Mouse (Mus musculus): ENCODE measurements around the gene Jmjd4.

Jmjd4 gene

GRCm38 (mm10) chr11:59449741-59450229 lies at the start of gene Jmjd4:
Gene Jmjd4, plus strand, starts transcription at chr11:59450045.
- peak; percentile 85 for DNase-seq (ENCODE audit: low read depth, low spot score)

- no peak for DNase-seq (ENCODE audit: low read depth, low spot score)
Measured at GRCm38 (mm10) chr11:59400876-59401275, 49.0 kb upstream of the Jmjd4 start.

GRCm38 (mm10) chr11:59405761-59406160 lies 44.1 kb upstream of the Jmjd4 start:
- no peak for DNase-seq (ENCODE audit: low read depth, low spot score)

- DNase-seq (ENCODE audit: low read depth, low spot score): no peak
Measured at GRCm38 (mm10) chr11:59410851-59411250, 39.0 kb upstream of the Jmjd4 start.

- DNase-seq (ENCODE audit: low read depth, low spot score): no peak
Measured at GRCm38 (mm10) chr11:59412058-59412457, 37.8 kb upstream of the Jmjd4 start.

- DNase-seq (ENCODE audit: low read depth, low spot score): no peak
Measured at GRCm38 (mm10) chr11:59412999-59413863, 36.6 kb upstream of the Jmjd4 start.

GRCm38 (mm10) chr11:59418708-59419107 lies 31.1 kb upstream of the Jmjd4 start:
- DNase-seq (ENCODE audit: low read depth, low spot score): no peak

GRCm38 (mm10) chr11:59421436-59421835 lies 28.4 kb upstream of the Jmjd4 start:
- no peak for DNase-seq (ENCODE audit: low read depth, low spot score)

GRCm38 (mm10) chr11:59421967-59422366 lies 27.9 kb upstream of the Jmjd4 start:
- no peak for DNase-seq (ENCODE audit: low read depth, low spot score)

GRCm38 (mm10) chr11:59423010-59423588 lies 26.7 kb upstream of the Jmjd4 start:
- DNase-seq (ENCODE audit: low read depth, low spot score): no peak

GRCm38 (mm10) chr11:59425671-59426101 lies 24.2 kb upstream of the Jmjd4 start:
- DNase-seq (ENCODE audit: low read depth, low spot score): no peak

- no peak for DNase-seq (ENCODE audit: low read depth, low spot score)
Measured at GRCm38 (mm10) chr11:59428057-59428660, 21.7 kb upstream of the Jmjd4 start.

- DNase-seq (ENCODE audit: low read depth, low spot score): no peak
Measured at GRCm38 (mm10) chr11:59429959-59430358, 19.9 kb upstream of the Jmjd4 start.

- DNase-seq (ENCODE audit: low read depth, low spot score): no peak
Measured at GRCm38 (mm10) chr11:59432261-59432660, 17.6 kb upstream of the Jmjd4 start.

GRCm38 (mm10) chr11:59437954-59438353 lies 11.9 kb upstream of the Jmjd4 start:
- no peak for DNase-seq (ENCODE audit: low read depth, low spot score)

GRCm38 (mm10) chr11:59443102-59443501 lies 6.7 kb upstream of the Jmjd4 start:
- no peak for DNase-seq (ENCODE audit: low read depth, low spot score)

- peak; percentile 21 for DNase-seq (ENCODE audit: low read depth, low spot score)
Measured at GRCm38 (mm10) chr11:59450230-59450771, 456 bp downstream of the Jmjd4 start.

GRCm38 (mm10) chr11:59451086-59451485 lies 1.2 kb downstream of the Jmjd4 start, which contains the start of gene Snap47:
Gene Snap47, minus strand, starts transcription at chr11:59451186.
- DNase-seq (ENCODE audit: low read depth, low spot score): no peak

GRCm38 (mm10) chr11:59456346-59456745 lies 6.5 kb downstream of the Jmjd4 start:
- DNase-seq (ENCODE audit: low read depth, low spot score): no peak

- DNase-seq (ENCODE audit: low read depth, low spot score): no peak
Measured at GRCm38 (mm10) chr11:59456891-59457290, 7.0 kb downstream of the Jmjd4 start.

- no peak for DNase-seq (ENCODE audit: low read depth, low spot score)
Measured at GRCm38 (mm10) chr11:59458973-59459372, 9.1 kb downstream of the Jmjd4 start.

GRCm38 (mm10) chr11:59460459-59460858 lies 10.6 kb downstream of the Jmjd4 start:
- no peak for DNase-seq (ENCODE audit: low read depth, low spot score)

Measured in retina, postnatal 7 days (tissue).